Mouse (Mus musculus) kidney, postnatal 0 days (tissue): ENCODE data around the gene Tomm22. TPM values are rescaled to one million over a fixed set of nuclear protein-coding genes. Genes with fewer than 3 reads are reported as not detected.

Experiments used
- ATAC-seq: fragments of 200-750 bp; cut with Nextera tagmentation; replicated peaks from 2 replicates; pipeline ENCODE4 v1.8.0; 2017; ENCODE audit warnings: low read depth, moderate number of reproducible peaks, moderate TSS enrichment, moderate library complexity; ENCODE audit not compliant: low FRiP score
- DNase-seq: peaks from one replicate; pipeline ENCODE4 v3.0.0-alpha.2; 2016; ENCODE audit warnings: low spot score
- H3K27ac ChIP-seq: fragments of 300-500 bp; sonication (generic); 2 replicates; pipeline ENCODE4 v1.5.1; 2014; ENCODE audit warnings: mild to moderate bottlenecking
- H3K27me3 ChIP-seq: fragments of 300-500 bp; sonication (generic); 2 replicates; pipeline ENCODE4 v1.6.1; 2014; ENCODE audit warnings: low read length, mixed read lengths; ENCODE audit not compliant: insufficient read depth
- H3K36me3 ChIP-seq: fragments of 300-500 bp; sonication (generic); 2 replicates; pipeline ENCODE4 v1.6.1; 2014; ENCODE audit warnings: low read length, mixed read lengths; ENCODE audit not compliant: insufficient read depth
- H3K4me1 ChIP-seq: fragments of 300-500 bp; sonication (generic); replicated peaks from 2 replicates; pipeline ENCODE4 v1.6.1; 2014; ENCODE audit warnings: antibody characterized with exemption, low read length, mixed read lengths; ENCODE audit not compliant: insufficient read depth
- H3K4me2 ChIP-seq: fragments of 300-500 bp; sonication (generic); 2 replicates; pipeline ENCODE4 v1.6.1; 2014; ENCODE audit warnings: mild to moderate bottlenecking, low read length, moderate library complexity, mixed read lengths
- H3K4me3 ChIP-seq: fragments of 300-500 bp; sonication (generic); replicated peaks from 2 replicates; pipeline ENCODE4 v1.5.1; 2014; ENCODE audit warnings: low read depth, low read length
- H3K9ac ChIP-seq: fragments of 300-500 bp; sonication (generic); 2 replicates; pipeline ENCODE4 v1.6.1; 2014; ENCODE audit warnings: low read depth, low read length
- H3K9me3 ChIP-seq: fragments of 300-500 bp; sonication (generic); replicated peaks from 2 replicates; pipeline ENCODE4 v1.6.1; 2016; ENCODE audit warnings: low read length, inconsistent platforms, mixed read lengths
- CTCF ChIP-seq: IDR thresholded peaks from 2 replicates; pipeline ENCODE4 v1.5.1; 2016; ENCODE audit warnings: antibody characterized with exemption, low read depth, mild to moderate bottlenecking, moderate library complexity
- WGBS: fragments of 180-500 bp; shearing (Covaris S2); extraction: QIAGEN DNeasy Blood & Tissue Kit; methylation state at CpG from one replicate; pipeline ENCODE4 v1.1.7; 2014; 5-methylcytosine and 5-hydroxymethylcytosine counted together
- polyA plus RNA-seq: library from polyadenylated mRNA; unstranded; fragments of >200 nt; fragmentation: Nextera tagmentation; extraction: Ambion mirVana; gene quantifications from 2 replicates; pipeline ENCODE4 v1.2.1, GENCODE M21; 2015

Tomm22 gene
- polyA plus RNA-seq, 1 experiment from 2014 or later, result 264 TPM

GRCm38 (mm10) chr15:79694512-79694911 lies 23.9 kb downstream of the Tomm22 start:
- H3K36me3 ChIP-seq, result 0 out of 2 replicates have a peak, but pooled peaks cover 3% of the 10 kb centered on the region
- H3K9ac ChIP-seq, result no peak overlapping the region
- no peaks in the 10 kb centered on the region for H3K9me3 ChIP-seq
- 87% methylated on average over 4 of the region's 4 CpGs for WGBS
- no peaks in the 10 kb centered on the region for H3K27me3 ChIP-seq
- peaks cover 24% of the 10 kb centered on the region for H3K4me1 ChIP-seq
- H3K4me2 ChIP-seq, result no peak overlapping the region
- H3K27ac ChIP-seq, result no peak overlapping the region
- DNase-seq, result no peak
- no peak for ATAC-seq
- H3K4me3 ChIP-seq, result no peak overlapping the region
- TF ChIP-seq CTCF, result no peak

- Histone ChIP-seq H3K27ac (no peak overlapping the region), H3K9ac (no peak overlapping the region), H3K4me1 (peaks cover 21% of the 10 kb centered on the region; the same call in 1 of the 2 replicates), H3K9me3 (no peaks in the 10 kb centered on the region), H3K4me3 (no peak overlapping the region), H3K36me3 (0 out of 2 replicates have a peak, but pooled peaks cover 3% of the 10 kb centered on the region), H3K4me2 (no peak overlapping the region), H3K27me3 (no peaks in the 10 kb centered on the region)
- 47% methylated on average over 3 of the region's 3 CpGs for WGBS
- no peak for TF ChIP-seq CTCF
- DNase-seq (no peak), ATAC-seq (no peak)
Measured at GRCm38 (mm10) chr15:79695516-79695915, 24.9 kb downstream of the Tomm22 start.

GRCm38 (mm10) chr15:79696508-79696907 lies 25.8 kb downstream of the Tomm22 start:
- H3K9me3 ChIP-seq, result no peaks in the 10 kb centered on the region
- no peak for TF ChIP-seq CTCF
- no peaks in the 10 kb centered on the region for H3K27me3 ChIP-seq
- DNase-seq (no peak), ATAC-seq (no peak)
- H3K36me3 ChIP-seq, result 0 out of 2 replicates have a peak, but pooled peaks cover 3% of the 10 kb centered on the region
- H3K4me3 ChIP-seq, result no peak overlapping the region
- no peak overlapping the region for H3K4me2 ChIP-seq
- 55% methylated on average over 2 of the region's 2 CpGs for WGBS
- H3K4me1 ChIP-seq, result peaks cover 21% of the 10 kb centered on the region; the same call in 1 of the 2 replicates
- no peak overlapping the region for H3K9ac ChIP-seq
- H3K27ac ChIP-seq, result peak overlapping the region; percentile 15; the same call in 1 of the 2 replicates

GRCm38 (mm10) chr15:79697011-79697410 lies 26.4 kb downstream of the Tomm22 start:
- 0 out of 2 replicates have a peak, but pooled peaks cover 3% of the 10 kb centered on the region for H3K36me3 ChIP-seq
- peak overlapping the region; percentile 15; the same call in 1 of the 2 replicates for H3K27ac ChIP-seq
- no peaks in the 10 kb centered on the region for H3K9me3 ChIP-seq
- peaks cover 18% of the 10 kb centered on the region; the same call in 1 of the 2 replicates for H3K4me1 ChIP-seq
- H3K27me3 ChIP-seq, result no peaks in the 10 kb centered on the region
- DNase-seq (no peak), ATAC-seq (peak; percentile 71)
- H3K9ac ChIP-seq, result no peak overlapping the region
- 60% methylated on average over 6 of the region's 6 CpGs for WGBS
- TF ChIP-seq CTCF, result no peak
- H3K4me3 ChIP-seq, result no peak overlapping the region
- H3K4me2 ChIP-seq, result no peak overlapping the region

- Histone ChIP-seq H3K4me3 (no peak overlapping the region), H3K27ac (no peak overlapping the region), H3K9ac (no peak overlapping the region), H3K4me2 (no peak overlapping the region), H3K4me1 (peaks cover 13% of the 10 kb centered on the region; the same call in 1 of the 2 replicates), H3K27me3 (no peaks in the 10 kb centered on the region), H3K9me3 (no peaks in the 10 kb centered on the region), H3K36me3 (0 out of 2 replicates have a peak, but pooled peaks cover 3% of the 10 kb centered on the region)
- WGBS, result 51% methylated on average over 9 of the region's 9 CpGs
- TF ChIP-seq CTCF, result no peak
- ATAC-seq (peak; percentile 59; the same call in 1 of the 2 replicates), DNase-seq (no peak)
Measured at GRCm38 (mm10) chr15:79697558-79698187, 27.0 kb downstream of the Tomm22 start.

- Histone ChIP-seq H3K4me1 (no peaks in the 10 kb centered on the region), H3K4me2 (no peak overlapping the region), H3K27me3 (no peaks in the 10 kb centered on the region), H3K9me3 (no peaks in the 10 kb centered on the region), H3K27ac (no peak overlapping the region), H3K36me3 (peaks cover 27% of the 10 kb centered on the region), H3K4me3 (no peak overlapping the region), H3K9ac (no peak overlapping the region)
- TF ChIP-seq CTCF, result no peak
- DNase-seq (no peak), ATAC-seq (no peak)
- WGBS, result 72% methylated on average over 17 of the region's 17 CpGs
Measured at GRCm38 (mm10) chr15:79706603-79707214, 36.0 kb downstream of the Tomm22 start.
